Mouse (Mus musculus): Measurements from ENCODE around the gene Baz1b.
"Not testable (repeated sequence)": the region's sequence is repeated elsewhere in the genome, so short reads cannot be mapped to it uniquely, and the experiment has no call there.

Baz1b gene

GRCm38 (mm10) chr5:135178996-135179395 lies 8.1 kb upstream of the Baz1b start:
- no peak for DNase-seq (ENCODE audit: low read depth, low spot score)

- no peak for DNase-seq (ENCODE audit: low read depth, low spot score)
These were observed 7.4 kb upstream of the Baz1b start for GRCm38 (mm10) chr5:135179616-135180015.

DNA sequence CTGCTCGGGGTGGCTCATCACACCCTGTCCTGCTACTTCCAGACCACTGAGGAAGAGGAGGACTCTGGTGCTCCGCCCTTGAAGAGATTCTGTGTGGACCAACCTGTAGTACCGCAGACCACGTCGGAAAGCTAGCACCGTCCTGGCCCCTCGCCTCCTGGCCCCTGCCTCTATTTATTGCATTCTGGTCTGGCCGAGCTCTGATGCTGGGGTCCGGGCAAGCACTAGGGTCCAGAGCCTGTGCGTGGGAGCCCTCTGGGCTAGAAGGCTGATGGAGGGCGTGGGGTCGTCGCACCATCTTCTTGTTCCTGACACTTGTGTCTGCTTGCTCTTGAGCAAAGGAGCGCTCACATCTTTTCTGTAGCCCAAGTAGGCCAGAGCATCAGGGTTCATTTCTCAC lies 6.3 kb upstream of the Baz1b start:
- no peak for DNase-seq (ENCODE audit: low read depth, low spot score)

DNA sequence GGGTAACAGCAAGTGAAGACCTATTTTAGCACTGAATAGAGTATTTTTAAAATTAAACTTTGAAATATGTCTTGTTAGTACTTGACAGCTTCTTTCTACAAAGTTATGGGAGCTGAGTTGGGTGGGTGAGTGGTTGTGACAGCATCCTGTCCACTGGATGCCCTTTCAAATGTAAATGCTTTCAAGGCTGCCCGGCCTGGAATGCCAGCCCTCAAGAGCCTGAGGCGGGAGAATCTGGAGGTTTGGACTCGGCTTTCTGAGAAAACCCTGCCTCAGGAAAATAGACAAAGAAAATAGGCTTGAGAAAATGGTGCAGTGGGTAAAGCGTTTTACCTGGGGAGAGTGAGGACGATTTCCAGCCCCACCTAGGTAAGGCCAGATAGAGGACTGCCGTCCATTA lies 5.3 kb upstream of the Baz1b start:
- no peak for DNase-seq (ENCODE audit: low read depth, low spot score)

DNA sequence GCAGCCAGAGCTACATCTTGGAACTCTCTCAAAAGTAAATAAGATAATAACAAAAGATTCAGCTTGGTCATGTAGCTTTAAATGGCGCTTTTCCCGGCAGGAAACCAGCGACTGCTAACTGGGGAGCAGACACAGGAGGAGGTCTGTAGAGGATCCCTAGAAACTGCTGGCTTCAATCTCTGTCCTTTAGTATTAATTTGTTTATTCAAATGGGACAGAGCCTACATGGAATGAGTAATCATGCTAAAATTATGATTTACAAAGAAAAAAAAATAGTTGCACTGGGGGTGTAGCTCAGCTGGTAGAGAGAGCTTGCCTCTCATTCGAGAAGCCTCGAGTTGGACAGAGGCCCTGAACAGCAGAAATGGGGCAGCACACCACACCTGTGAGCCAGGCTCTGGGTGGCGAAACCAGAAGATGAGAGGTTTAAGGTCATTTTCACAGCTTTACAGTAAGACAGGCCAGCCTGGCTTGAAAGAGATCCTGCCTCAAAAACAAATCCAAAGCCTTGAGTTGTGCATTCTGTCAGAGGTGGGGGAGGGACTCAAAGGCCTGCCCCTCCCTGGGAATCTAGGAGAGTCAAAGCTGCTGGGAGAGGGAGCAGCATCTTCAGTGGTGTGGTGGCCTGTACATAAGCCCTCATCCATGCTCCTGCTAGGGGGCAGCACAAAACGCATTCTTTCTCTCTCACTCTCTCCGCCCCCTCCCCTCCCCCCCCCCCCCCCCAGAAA lies 3.8 kb upstream of the Baz1b start:
- no peak for DNase-seq (ENCODE audit: low read depth, low spot score)

DNA sequence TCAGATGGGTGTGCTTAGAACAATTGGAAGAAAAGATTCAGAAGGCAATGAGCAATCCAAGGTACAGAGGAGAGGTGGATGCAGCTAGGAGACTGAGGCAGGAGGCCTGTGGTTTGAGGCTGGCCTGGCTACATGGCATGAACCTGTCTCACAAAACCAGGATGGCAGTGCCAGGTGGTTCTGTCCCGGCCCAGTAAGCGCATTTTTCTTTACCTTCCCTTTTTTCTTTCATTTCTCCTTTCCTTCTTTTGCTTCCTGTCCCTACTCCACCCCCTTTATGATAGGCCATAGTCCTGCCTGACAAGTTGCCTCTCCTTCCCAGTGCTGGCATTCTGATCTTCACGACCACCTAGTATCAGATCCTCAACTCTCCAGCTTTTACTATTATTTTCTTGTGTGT lies 2.0 kb upstream of the Baz1b start:
- DNase-seq (ENCODE audit: low read depth, low spot score), result no peak

- peak; percentile 70 for DNase-seq (ENCODE audit: low read depth, low spot score)
These were observed 1.5 kb upstream of the Baz1b start for GRCm38 (mm10) chr5:135185596-135185995.

GRCm38 (mm10) chr5:135186231-135186620 lies 838 bp upstream of the Baz1b start:
- DNase-seq (ENCODE audit: low read depth, low spot score), result no peak

GRCm38 (mm10) chr5:135187349-135188213 lies 517 bp downstream of the Baz1b start:
- no peak for DNase-seq (ENCODE audit: low read depth, low spot score)

- no peak for DNase-seq (ENCODE audit: low read depth, low spot score)
These were observed 1.1 kb downstream of the Baz1b start for GRCm38 (mm10) chr5:135188214-135188554.

GRCm38 (mm10) chr5:135189281-135190022 lies 2.4 kb downstream of the Baz1b start:
- DNase-seq (ENCODE audit: low read depth, low spot score), result no peak

GRCm38 (mm10) chr5:135191620-135192019 lies 4.6 kb downstream of the Baz1b start:
- DNase-seq (ENCODE audit: low read depth, low spot score), result peak; percentile 80

DNA sequence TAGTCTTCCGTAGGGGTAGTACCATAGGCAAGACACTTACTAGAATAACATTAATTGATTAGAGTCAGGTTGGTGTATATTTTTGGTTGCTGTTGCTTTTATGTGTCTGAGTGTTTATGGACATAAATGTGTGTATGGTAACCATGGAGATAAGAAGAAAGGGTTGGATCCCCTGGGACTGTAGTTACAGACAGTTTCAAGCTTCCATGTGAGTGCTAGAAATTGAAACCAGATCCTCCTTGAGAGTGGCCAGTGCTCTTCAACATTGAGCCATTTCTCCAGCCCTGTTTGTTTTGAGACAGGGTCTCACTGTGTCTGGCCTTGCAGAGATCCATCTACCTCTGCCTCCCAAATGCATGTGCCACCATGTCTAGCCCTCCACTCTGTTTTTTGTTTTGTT lies 5.4 kb downstream of the Baz1b start:
- no peak for DNase-seq (ENCODE audit: low read depth, low spot score)

DNA sequence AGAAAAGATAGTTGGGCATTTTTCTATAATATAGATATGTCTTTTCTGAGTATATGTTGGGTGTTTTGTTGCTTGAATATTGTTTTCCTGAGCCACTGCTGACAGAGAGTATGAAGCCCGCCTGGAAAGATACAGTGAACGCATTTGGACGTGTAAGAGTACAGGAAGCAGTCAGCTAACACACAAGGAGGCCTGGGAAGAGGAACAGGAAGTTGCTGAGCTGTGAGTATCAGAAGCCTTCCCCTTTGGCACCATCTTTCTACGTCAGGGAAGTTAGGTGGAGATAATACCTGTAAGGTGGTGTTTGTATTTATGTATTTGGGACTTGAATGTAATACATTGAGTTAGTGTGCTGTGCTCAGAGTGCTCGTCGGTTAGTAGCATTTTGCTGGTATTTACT lies 9.3 kb downstream of the Baz1b start:
- peak; percentile 21 for DNase-seq (ENCODE audit: low read depth, low spot score)

GRCm38 (mm10) chr5:135202763-135203162 lies 15.7 kb downstream of the Baz1b start:
- DNase-seq (ENCODE audit: low read depth, low spot score), result no peak

GRCm38 (mm10) chr5:135208197-135208596 lies 21.1 kb downstream of the Baz1b start:
- peak; percentile 17 for DNase-seq (ENCODE audit: low read depth, low spot score)

DNA sequence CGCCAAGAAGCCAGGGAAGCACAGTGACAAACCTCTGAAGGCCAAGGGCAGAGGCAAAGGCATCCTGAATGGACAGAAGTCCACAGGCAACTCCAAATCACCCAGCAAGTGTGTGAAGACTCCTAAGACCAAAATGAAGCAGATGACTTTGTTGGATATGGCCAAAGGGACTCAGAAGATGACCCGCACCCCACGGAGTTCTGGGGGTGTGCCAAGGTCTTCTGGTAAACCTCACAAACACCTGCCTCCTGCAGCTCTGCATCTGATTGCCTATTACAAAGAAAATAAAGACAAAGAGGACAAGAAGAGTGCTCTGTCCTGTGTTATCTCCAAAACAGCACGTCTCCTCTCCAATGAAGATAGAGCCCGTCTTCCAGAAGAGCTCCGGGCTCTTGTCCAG lies 29.8 kb downstream of the Baz1b start:
- DNase-seq (ENCODE audit: low read depth, low spot score), result no peak

GRCm38 (mm10) chr5:135220941-135221340 lies 33.9 kb downstream of the Baz1b start:
- no peak for DNase-seq (ENCODE audit: low read depth, low spot score)

GRCm38 (mm10) chr5:135222066-135222465 lies 35.0 kb downstream of the Baz1b start:
- no peak for DNase-seq (ENCODE audit: low read depth, low spot score)

DNA sequence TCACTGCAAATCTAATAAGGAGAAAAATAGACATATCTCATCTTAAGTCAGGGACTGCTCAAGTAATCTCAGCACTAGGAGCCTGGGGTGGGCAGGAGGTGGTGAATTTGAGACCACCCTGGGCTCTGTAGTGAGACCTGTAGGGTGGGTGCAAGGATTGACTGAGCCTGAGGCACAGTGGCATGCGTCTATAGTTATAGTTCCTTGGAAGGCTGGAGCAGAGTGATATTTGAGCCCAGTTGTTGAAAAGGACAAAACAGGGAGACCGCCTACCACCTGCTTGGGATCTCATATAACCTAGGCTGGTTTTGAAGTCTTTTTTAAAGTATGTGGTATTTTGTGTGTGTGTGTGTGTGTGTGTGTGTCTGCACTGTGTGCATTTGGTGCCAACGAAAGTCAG lies 37.1 kb downstream of the Baz1b start:
- DNase-seq (ENCODE audit: low read depth, low spot score), result no peak

- DNase-seq (ENCODE audit: low read depth, low spot score), result not testable (repeated sequence)
These were observed 38.8 kb downstream of the Baz1b start for GRCm38 (mm10) chr5:135225879-135226278.

DNA sequence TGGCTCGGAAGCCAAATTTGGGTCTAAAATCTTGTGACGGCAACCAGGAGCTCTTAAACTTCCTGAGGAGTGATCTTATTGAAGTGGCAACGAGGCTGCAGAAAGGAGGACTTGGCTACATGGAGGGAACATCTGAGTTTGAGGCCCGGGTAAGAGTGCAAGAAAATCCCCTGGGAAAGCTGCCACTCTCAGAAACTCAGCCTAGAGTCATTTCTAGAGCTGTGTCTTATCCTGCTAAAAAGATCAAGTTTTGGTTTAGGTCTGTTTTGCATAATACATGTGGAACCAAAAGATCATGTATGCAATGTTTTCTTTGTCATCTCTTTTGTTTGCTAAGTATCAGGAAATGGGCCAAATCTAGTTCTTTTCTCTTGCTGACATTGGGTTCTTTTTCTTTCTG lies 43.1 kb downstream of the Baz1b start:
- no peak for DNase-seq (ENCODE audit: low read depth, low spot score)
